Mouse (Mus musculus) liver, postnatal 0 days (tissue): ENCODE measurements around the gene Fnbp4.

Experiments used
- CTCF ChIP-seq: sonication (generic); IDR thresholded peaks from 2 replicates; pipeline ENCODE4 v1.5.1; 2016; ENCODE audit warnings: antibody characterized with exemption, low read depth
- EP300 ChIP-seq: IDR thresholded peaks from 2 replicates; pipeline ENCODE4 v1.6.1; 2016; ENCODE audit warnings: antibody characterized with exemption, low read depth, mild to moderate bottlenecking

- TF ChIP-seq CTCF (no peak), EP300 (no peak)
Measured at GRCm38 (mm10) chr2:90816144-90816543, 71.0 kb downstream of the Fnbp4 start.
